Mouse (Mus musculus) left cerebral cortex, postnatal 14 days (tissue): ENCODE results near the gene Gm14214. TPM values are rescaled to one million over a fixed set of nuclear protein-coding genes. Genes with fewer than 3 reads are reported as not detected.

Experiments
- DNase-seq, 2 experiments: peaks; one replicate each; pipeline ENCODE4 v3.0.0; 2021 to 2022; ENCODE audit warnings: low spot score in 2 of 2, mixed read lengths in 1 of 2
- intact Hi-C: fragments of 180-260 bp; cut with DNase I; formaldehyde crosslinking; loops from one replicate; pipeline ENCODE4 v1.15.1; 2025
- total RNA-seq, 2 experiments: library from RNA; stranded (reverse); gene quantifications; 2 replicates each; pipeline ENCODE4 v1.2.3; 2021

Gm14214 gene
- total RNA-seq, 2 experiments from 2014 or later, result not detected

DNA sequence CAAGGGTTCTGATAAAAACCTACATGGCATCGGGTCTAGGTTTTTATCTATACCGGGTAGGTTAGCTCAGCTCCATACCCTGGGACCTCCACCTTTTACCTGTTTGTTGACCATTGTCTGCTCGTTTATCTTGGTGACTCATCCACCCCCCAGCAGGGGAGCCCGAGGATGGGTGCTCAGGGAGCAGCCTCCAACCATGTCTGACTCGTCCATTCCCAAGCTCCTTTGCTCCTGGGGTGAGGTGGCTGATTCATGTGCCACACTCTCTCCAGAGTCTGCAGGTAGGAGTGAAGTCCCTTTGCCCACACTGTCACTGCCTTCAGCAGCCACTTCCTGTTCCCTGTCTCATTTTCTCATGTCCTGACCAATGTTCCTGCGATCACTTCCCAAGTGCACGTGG, 33.8 kb downstream of the Gm14214 start:
- intact Hi-C loops, result no loop called here
- no peak for DNase-seq

DNA sequence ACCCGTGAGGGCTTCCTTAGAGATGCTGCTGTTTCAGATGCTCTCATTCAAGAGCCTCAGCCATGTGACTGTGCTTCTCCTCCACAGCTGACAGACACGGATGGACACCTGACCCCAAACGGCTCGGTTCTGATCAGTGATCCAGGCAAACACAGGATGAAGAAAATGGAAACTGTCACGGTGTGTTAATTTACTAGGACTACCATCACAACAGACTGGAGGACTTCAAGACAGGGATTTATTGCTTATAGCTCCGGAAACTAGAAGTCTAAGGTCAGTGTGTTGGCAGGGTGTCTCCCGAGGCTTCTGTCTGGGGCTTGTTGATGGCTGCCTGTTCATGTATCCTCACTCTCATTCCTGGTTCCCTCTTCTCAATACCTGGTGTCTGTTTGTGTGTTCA, 34.4 kb downstream of the Gm14214 start:
- DNase-seq, result no peak
- intact Hi-C loops, result no loop called here

DNA sequence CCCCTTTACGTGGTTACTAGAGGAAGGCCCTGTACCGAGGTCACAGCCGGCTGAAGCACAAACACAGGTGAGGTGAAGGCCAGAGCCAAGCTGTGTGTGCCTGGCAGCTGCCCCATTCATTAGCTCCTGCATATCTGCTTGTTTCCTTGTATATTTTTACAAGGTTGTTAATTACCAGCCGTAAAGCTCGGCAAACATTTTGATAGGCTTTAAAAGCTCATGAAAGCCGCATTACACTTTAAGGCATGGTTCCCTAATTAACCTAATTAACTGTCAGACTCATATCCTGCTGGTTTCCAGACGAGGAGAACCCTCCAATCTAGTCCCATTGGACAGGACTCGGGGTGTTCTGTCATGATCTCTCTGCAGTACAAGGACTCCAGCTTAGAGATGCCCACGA, 34.9 kb downstream of the Gm14214 start:
- intact Hi-C loops, result no loop called here

DNA sequence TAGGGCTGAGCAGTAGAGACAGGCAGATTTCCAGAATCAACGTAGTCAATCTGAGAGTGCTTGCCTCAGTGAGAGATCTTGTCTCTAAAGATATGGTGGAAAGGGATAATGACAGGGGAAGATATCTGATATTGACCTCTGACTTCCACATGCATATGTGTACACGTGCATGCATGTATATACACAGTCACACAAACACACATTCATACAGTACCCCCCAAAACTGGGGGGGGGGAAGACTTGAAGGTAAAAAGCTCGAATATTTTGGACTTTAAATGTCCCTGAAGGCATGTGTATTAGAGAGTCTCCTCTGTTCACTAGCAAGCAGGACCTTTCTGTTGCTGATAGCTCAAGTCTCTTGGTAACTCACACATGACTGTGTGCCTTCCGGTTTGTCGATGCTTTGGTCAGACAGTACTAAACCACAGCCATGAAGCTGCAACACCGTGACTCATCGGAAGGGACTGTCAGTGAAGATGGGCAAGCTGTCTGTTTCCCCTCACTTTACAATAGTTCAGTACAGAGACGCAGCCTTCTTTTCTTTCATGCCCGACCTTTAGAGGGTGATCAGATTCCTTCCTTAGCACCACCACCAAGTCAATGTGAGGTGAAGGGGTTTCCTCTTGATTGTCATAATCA, 37.2 kb downstream of the Gm14214 start:
- intact Hi-C loops, result no loop called here

More for the DNA sequence above, 34.9 kb downstream of the Gm14214 start:
- DNase-seq, result no peak

DNA sequence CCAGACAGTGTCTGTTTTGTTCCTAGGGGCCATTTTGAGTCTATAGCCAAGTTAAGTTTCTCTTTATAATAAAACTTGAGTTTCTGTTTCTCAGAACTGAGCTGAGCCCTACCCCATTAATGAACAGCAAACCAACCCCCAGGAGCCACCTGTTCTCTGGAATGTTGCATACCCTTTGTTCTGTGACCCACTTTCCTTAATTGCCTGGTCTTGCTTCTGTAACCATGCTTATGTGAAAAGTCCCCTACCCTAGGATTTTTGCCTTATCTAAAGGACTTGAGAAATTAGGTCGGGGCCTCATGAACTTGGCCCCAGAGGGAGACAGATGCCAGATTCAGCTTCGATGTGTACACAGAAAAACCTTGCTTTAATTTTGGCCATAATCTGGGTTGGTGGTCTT, 37.9 kb downstream of the Gm14214 start:
- intact Hi-C loops, result no loop called here
- DNase-seq, result no peak

More for the DNA sequence above, 37.2 kb downstream of the Gm14214 start:
- DNase-seq, result no peak

DNA sequence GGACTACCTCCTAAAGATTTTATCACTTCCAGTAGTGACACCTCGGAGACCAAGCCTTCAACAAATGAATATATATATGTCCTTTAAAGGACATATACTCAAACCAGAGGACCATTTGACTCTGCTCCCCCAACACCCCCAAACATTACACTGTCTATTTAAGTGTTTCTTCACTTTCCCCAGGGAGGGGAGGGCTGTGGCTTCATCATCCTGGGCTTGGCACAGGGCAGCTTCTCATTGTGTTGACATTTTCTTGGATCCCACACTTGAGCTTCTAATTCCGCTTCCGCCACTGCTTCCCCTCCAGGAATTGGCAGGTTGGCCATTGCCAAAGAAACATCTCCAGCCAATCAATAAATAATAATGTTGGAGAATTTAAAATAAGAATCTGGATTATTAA, 39.0 kb downstream of the Gm14214 start:
- no peak for DNase-seq
- intact Hi-C loops, result no loop called here

DNA sequence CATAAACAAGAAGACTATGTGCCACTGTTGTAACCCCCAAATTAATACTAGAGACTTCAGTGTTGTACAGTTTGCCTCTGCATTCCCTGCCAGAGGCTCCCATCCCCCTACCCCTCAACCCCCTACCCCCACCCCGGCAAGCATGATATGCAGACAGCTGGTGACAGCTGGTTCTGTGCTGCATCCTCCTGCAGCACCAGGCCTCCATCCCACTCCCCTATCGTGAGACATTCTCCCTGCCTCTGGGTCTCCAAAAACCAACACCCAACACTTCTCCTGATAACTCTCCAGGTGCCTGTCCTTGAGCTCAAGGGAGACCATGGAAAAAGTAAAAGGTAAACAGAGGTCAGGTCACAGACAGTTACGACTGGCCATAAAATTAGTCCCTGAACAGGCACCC, 40.1 kb downstream of the Gm14214 start:
- DNase-seq, result no peak
- intact Hi-C loops, result no loop called here

DNA sequence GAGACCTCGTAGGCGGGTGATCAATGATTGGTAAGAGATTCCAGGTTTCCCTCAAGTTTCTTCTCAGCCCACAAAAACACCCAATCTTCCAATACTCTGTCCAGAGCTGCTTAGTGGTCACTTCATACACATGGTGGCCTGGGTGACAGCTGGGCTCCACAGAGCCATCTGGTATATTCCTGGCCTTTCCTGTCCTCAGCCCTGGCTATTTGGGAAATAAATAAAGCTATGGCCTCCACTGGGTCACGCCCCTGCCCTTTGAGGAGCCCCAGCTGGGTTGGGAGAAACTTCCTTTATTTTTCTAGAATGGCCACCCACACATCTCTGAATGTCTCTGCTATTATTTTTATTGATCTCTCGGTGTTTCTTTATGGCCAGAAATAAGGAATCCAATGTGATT, 46.4 kb downstream of the Gm14214 start:
- intact Hi-C loops, result loop anchor here (5.0 kb wide), 1 partner anchor 34 kb away; no protein-coding TSS in a partner anchor

DNA sequence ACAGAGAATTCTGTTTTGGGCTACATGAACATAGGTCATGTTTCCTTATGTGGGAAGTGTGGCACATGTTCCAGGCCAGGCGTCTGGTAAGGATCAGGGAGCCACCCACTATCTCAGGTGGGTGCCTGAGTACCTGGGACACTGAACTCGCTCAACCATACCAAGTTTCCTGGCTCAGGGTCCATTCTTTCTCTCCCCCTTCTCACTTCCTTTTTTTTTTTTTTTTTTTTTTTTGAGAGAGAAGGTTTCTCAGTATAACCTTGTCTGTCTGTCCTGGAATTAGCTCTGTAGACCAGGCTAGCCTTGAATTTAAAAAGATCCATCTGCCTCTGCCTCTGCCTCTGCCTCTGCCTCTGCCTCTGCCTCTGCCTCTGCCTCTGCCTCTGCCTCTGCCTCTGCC, 49.5 kb downstream of the Gm14214 start:
- intact Hi-C loops, result loop anchor here (5.0 kb wide), 1 partner anchor 37 kb away; no protein-coding TSS in a partner anchor

More for the DNA sequence above, 46.4 kb downstream of the Gm14214 start:
- no peak for DNase-seq

More for the DNA sequence above, 49.5 kb downstream of the Gm14214 start:
- no peak for DNase-seq

Other genes starting within 250 kb of the Gm14214 start
- under 1 TPM in 1 of 2 experiments, not detected in 1; 0.68 TPM for gene 1700003F12Rik, start 222.9 kb downstream of the Gm14214 start, total RNA-seq
- not detected for gene Actl10, start 218.3 kb downstream of the Gm14214 start, total RNA-seq
- gene Necab3, start 211.1 kb downstream of the Gm14214 start, total RNA-seq, result 100 to 1,000 TPM in 1 of 2 experiments, 10 to 100 TPM in 1; 90.6 to 113 TPM
- gene E2f1, start 200.1 kb downstream of the Gm14214 start, total RNA-seq, result 10 to 100 TPM; 11.5 to 11.8 TPM
- gene Pxmp4, start 166.3 kb downstream of the Gm14214 start, total RNA-seq, result 10 to 100 TPM; 16.1 to 16.8 TPM
- gene Zfp341, start 156.7 kb downstream of the Gm14214 start, total RNA-seq, result 10 to 100 TPM; 13.3 to 14.2 TPM
- not detected for gene 4930519P11Rik, start 156.6 kb downstream of the Gm14214 start, total RNA-seq
- gene Chmp4b, start 118.3 kb downstream of the Gm14214 start, total RNA-seq, result 100 to 1,000 TPM; 207 to 208 TPM
- 100 to 1,000 TPM in 1 of 2 experiments, 10 to 100 TPM in 1; 96.5 to 103 TPM for gene Raly, start 21.1 kb upstream of the Gm14214 start, total RNA-seq
- gene a, start 21.4 kb upstream of the Gm14214 start, total RNA-seq, result not detected
- 10 to 100 TPM; 59.0 to 63.0 TPM for gene Eif2s2, start 122.9 kb upstream of the Gm14214 start, total RNA-seq
- under 1 TPM; 0.13 to 0.18 TPM for gene Gm14226, start 248.2 kb upstream of the Gm14214 start, total RNA-seq